Mouse (Mus musculus) erythroblast, embryonic 14.5 days (primary cell): ENCODE data around the gene Gpx1. TPM values are rescaled to one million over a fixed set of nuclear protein-coding genes. Genes with fewer than 3 reads are reported as not detected.

Experiments used
- H3K27me3 ChIP-seq: 2 replicates; pipeline ENCODE4 v1.6.1; 2012; ENCODE audit warnings: inconsistent platforms; ENCODE audit not compliant: control insufficient read depth
- H3K36me3 ChIP-seq: 2 replicates; pipeline ENCODE4 v1.6.1; 2012; ENCODE audit warnings: mild to moderate bottlenecking, inconsistent platforms; ENCODE audit not compliant: control insufficient read depth
- H3K4me1 ChIP-seq: 2 replicates; pipeline ENCODE4 v1.6.1; 2012; ENCODE audit warnings: inconsistent platforms; ENCODE audit not compliant: control insufficient read depth
- H3K4me3 ChIP-seq: replicated peaks from 2 replicates; pipeline ENCODE3; 2012; ENCODE audit warnings: moderate library complexity, mild to moderate bottlenecking, inconsistent platforms
- H3K9me3 ChIP-seq: 2 replicates; pipeline ENCODE4 v1.6.1; 2012; ENCODE audit warnings: low read length, inconsistent platforms, mixed read lengths; ENCODE audit not compliant: control insufficient read depth
- GATA1 ChIP-seq: IDR thresholded peaks from 2 replicates; pipeline ENCODE4 v1.6.1; 2012; ENCODE audit warnings: low read length, inconsistent platforms, mixed read lengths
- TAL1 ChIP-seq: IDR thresholded peaks from 3 replicates; pipeline ENCODE4 v1.6.1; 2012; ENCODE audit warnings: low read length, inconsistent platforms, mixed read lengths
- polyA plus RNA-seq: library from polyadenylated mRNA; stranded (reverse); fragments of >175 nt; gene quantifications from 2 replicates; pipeline ENCODE4 v1.2.3, GENCODE M21; 2012

The Gpx1 gene
- polyA plus RNA-seq, 1 experiment: 609 TPM

DNA sequence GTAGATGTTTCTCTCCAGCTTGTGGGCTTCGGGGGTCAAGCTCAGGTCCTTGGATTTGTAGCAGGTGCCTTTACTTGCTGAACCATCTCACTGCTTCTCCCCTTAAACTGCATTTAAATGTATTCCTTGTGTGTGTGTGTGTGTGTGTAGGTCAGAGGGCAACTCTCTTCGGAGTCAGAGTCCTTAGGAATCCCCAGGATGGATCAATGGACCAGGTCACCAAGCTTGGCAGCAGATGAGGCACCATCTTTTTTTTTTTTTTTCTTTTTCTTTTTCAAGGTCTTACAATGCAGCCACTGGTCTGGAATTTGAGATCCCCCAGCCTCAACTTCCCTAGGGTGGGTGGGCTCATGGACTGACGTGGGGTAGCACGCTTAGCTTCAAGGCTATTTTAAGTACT is 5.8 kb downstream of the Gpx1 start:
- Histone ChIP-seq H3K4me1 (peaks cover 77% of the 10 kb centered on the region), H3K27me3 (no peaks in the 10 kb centered on the region), H3K4me3 (no peak overlapping the region), H3K9me3 (peaks cover 3% of the 10 kb centered on the region; the same call in 1 of the 2 replicates), H3K36me3 (peaks cover 62% of the 10 kb centered on the region)
- TF ChIP-seq GATA1 (no peak), TAL1 (no peak)

DNA sequence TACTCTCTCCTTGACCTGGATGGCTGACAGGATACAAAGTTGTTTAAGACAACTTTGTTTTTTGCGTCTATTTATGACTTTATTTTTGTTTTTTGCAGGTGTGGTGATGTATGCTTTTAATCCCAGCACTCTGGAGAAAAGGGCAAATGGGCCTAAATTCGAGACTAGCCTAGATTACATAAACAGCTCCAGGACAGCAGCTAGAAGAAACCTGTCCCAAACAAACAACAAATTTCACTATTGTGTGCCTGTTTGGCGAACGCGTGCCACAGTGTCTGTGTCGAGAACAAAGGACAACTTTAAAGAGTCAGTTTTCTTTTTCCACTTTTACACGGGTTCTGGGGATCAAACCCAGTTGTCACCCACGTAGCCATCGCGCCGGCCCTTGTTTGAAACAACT is 8.3 kb downstream of the Gpx1 start:
- peak overlapping the region; percentile 74 for H3K4me3 ChIP-seq
- TF ChIP-seq GATA1 (no peak), TAL1 (no peak)
- no peaks in the 10 kb centered on the region for H3K27me3 ChIP-seq
- H3K4me1 ChIP-seq: peaks cover 80% of the 10 kb centered on the region
- H3K9me3 ChIP-seq: peaks cover 5% of the 10 kb centered on the region
- H3K36me3 ChIP-seq: peaks cover 61% of the 10 kb centered on the region

GRCm38 (mm10) chr9:108347540-108348289 is 9.0 kb downstream of the Gpx1 start, which contains the start of gene Usp4:
TSS of gene Usp4 (plus strand) at chr9:108347853.
- Histone ChIP-seq H3K4me3 (peak within 1 kb of the TSS; percentile 74), H3K36me3 (peaks cover 61% of the 10 kb centered on the region), H3K4me1 (peaks cover 79% of the 10 kb centered on the region), H3K27me3 (no peaks in the 10 kb centered on the region), H3K9me3 (peaks cover 5% of the 10 kb centered on the region)
- no peak for TF ChIP-seq TAL1
- TF ChIP-seq GATA1: no peak

DNA sequence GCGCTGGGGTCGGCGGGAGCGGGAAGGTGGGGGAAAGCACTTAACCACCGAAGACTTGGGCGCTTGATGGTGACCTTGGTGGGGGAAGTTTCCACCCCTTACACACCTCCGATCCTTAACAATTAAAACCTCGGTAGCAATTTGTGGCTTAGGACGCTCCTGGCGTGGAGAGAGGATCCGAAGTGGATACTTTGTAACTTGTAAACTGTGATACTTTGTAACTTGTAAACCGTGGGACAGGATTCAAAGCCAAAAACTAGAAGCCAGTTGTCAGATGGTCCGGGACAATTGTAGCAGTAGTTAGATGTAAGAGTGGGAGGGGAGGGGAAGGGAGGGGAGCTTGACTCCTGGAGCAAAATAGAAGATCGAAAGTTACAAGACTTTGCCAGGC is 9.6 kb downstream of the Gpx1 start:
- TF ChIP-seq TAL1 (no peak), GATA1 (no peak)
- peaks cover 74% of the 10 kb centered on the region for H3K4me1 ChIP-seq
- peaks cover 5% of the 10 kb centered on the region for H3K9me3 ChIP-seq

DNA sequence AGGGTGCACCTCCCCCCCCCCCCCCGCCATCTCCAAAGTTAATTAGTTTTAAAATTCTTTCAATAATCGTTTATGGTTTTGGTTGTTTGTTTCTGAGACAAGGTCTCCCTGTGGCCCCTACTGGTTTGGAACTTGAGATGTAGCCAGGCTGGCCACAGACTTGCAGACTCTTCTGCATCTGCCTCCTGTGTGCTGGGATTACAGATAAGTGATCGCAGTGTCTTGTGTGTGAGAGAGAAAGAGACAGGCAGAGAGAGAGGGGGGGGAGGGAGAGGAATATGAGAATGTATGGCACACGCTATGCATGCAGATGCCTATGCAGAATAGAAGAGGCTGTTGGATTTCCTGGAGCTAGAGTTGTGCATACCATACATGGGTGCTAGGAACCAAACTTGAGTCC is 11.0 kb downstream of the Gpx1 start:
- Histone ChIP-seq H3K4me1 (peaks cover 65% of the 10 kb centered on the region), H3K4me3 (peak overlapping the region; percentile 74), H3K27me3 (no peaks in the 10 kb centered on the region), H3K36me3 (peaks cover 63% of the 10 kb centered on the region), H3K9me3 (peaks cover 5% of the 10 kb centered on the region)
- TF ChIP-seq TAL1: no peak
- TF ChIP-seq GATA1: no peak

More for the DNA sequence above, 9.6 kb downstream of the Gpx1 start:
- H3K4me3 ChIP-seq: peak overlapping the region; percentile 74
- H3K36me3 ChIP-seq: peaks cover 62% of the 10 kb centered on the region
- H3K27me3 ChIP-seq: no peaks in the 10 kb centered on the region

DNA sequence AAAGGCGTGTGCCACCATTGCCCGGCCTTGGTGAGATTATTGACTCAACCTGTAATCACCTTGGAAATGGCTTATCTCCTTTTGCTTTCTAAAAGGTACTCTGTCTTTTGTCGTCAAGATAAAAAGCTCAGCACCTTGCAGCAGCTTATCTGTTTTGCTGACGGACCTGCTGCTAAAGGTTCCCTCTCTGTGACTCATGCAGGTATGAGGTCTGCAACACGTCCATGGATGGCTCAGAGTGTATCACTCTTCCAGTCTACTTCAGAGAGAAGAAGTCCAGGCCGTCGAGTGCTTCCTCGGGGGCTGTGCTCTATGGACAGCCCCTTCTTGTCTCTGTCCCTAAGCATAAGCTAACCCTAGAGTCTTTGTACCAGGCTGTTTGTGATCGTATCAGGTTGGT is 39.5 kb downstream of the Gpx1 start:
- TF ChIP-seq TAL1 (no peak), GATA1 (no peak)
- no peaks in the 10 kb centered on the region for H3K9me3 ChIP-seq
- no peak overlapping the region for H3K4me3 ChIP-seq
- no peaks in the 10 kb centered on the region for H3K27me3 ChIP-seq
- no peaks in the 10 kb centered on the region for H3K4me1 ChIP-seq
- H3K36me3 ChIP-seq: peaks cover 98% of the 10 kb centered on the region

GRCm38 (mm10) chr9:108378736-108379135 is 40.0 kb downstream of the Gpx1 start:
- Histone ChIP-seq H3K9me3 (no peaks in the 10 kb centered on the region), H3K36me3 (peaks cover 98% of the 10 kb centered on the region)

GRCm38 (mm10) chr9:108379294-108379693 is 40.6 kb downstream of the Gpx1 start:
- no peak for TF ChIP-seq TAL1
- no peak for TF ChIP-seq GATA1
- Histone ChIP-seq H3K36me3 (peaks cover 98% of the 10 kb centered on the region), H3K9me3 (no peaks in the 10 kb centered on the region), H3K4me1 (no peaks in the 10 kb centered on the region), H3K4me3 (no peak overlapping the region), H3K27me3 (no peaks in the 10 kb centered on the region)

More at GRCm38 (mm10) chr9:108378736-108379135, 40.0 kb downstream of the Gpx1 start:
- TF ChIP-seq TAL1 (no peak), GATA1 (no peak)
- no peaks in the 10 kb centered on the region for H3K27me3 ChIP-seq
- no peak overlapping the region for H3K4me3 ChIP-seq
- no peaks in the 10 kb centered on the region for H3K4me1 ChIP-seq

DNA sequence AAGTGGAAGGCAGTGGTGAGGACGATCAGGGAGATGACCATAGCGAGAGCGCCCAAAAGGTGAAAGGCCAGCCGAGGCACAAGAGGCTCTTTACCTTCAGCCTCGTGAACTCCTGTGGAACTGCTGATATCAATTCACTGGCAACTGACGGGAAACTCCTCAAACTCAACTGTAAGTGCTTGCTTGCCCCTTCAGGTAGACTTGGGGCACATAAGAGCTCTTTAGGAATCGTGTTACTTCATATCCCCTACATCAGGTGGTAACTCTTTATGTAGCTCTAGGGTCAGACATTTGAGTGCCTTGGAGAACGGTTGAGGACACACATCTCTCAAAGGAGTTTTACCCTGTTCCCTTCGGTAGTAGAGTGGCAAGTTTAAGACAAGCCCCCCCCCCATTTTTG is 42.7 kb downstream of the Gpx1 start:
- TF ChIP-seq TAL1 (no peak), GATA1 (no peak)
- Histone ChIP-seq H3K4me3 (no peak overlapping the region), H3K27me3 (no peaks in the 10 kb centered on the region), H3K36me3 (peaks cover 98% of the 10 kb centered on the region), H3K9me3 (no peaks in the 10 kb centered on the region), H3K4me1 (no peaks in the 10 kb centered on the region)
